Mouse (Mus musculus) B cell, adult 62 days (primary cell): ENCODE results near the gene Ypel3. TPM values are rescaled to one million over a fixed set of nuclear protein-coding genes. Genes with fewer than 3 reads are reported as not detected.

Experiments
- total RNA-seq: library from RNA; stranded (reverse); gene quantifications from 4 replicates; pipeline ENCODE4 v1.2.4, GENCODE M21; 2023

Ypel3 gene
- 220 to 232 TPM (median 230 TPM) in 4 replicates for total RNA-seq

DNA sequence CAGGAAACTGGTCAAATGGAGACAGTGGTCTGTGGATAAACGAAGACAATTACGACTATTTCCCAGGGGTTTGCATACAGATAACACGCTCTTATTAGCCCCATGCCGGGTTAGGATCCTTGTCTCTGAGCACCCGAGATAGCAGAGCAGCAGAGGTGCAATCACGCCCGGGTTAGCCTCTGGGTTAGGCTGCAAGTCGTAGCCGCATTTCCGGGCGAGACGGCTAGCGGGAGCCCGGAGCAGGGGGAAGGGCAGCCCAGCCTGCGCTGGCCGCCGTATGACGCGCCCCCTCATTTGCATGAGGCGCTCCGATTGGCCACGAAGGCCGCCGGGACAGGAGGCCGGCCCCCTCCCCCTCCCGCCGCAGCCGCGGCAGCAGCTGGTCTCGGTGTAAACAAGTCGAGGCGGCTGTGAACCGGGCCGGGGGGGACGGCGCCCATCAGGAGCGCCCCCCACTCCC, at the start of gene Ypel3:
Gene Ypel3, plus strand, starts transcription at position 358 of the 460 bp plus-strand sequence.

DNA sequence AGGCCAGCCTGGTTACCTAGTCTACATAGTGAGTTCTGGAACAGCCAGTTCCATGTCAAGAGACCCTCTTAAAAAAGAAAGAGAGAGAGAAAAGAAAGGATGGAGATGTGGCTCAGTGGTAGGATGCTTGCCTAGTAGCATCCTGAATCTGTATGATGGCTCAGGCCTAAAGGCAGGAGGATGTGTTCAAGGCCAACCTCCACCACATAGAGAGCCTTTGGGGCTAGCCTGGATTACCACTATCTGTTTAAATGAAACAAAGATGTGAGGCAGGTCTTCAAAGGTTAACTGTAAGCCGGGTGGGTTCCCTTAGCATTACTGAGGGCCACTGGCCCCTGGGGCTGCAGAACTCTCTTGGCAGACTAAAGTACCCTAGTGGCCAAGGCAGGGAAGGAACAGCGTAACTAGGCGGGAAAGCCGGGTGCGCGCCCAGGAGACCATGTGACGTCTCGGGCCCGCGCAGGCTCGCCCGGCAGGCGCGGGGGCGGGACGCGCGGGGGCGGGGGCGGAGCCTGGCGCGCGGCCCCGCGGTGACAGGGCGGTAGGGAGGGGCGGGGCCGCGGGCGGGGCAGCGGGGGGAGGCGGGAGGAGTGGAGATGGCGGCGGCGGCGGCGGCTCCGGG, 17.6 kb upstream of the Ypel3 start, which contains the start of gene Mapk3:
Gene Mapk3, plus strand, starts transcription at position 552 of the 622 bp plus-strand sequence.

DNA sequence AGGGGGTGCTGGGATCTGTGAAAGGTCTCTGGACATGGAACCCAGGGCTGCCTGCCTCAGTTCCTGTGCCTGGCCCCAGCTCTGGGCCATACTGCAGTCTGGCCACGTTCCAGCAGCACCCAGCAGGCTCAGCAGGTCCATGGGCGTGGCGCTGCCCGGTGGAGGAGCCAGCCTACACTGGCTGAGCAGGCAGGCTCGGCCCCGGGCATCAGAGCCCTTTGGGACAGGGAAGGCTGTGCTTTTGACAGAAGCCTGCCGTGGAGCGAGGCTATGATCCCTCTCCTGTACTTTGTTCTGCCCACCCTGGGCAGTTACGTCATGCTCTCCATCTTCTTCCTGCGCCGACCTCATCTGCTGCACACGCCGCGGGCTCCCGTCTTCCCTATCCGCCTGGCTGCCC, 10.6 kb upstream of the Ypel3 start, which contains the start of gene Gdpd3:
Gene Gdpd3, plus strand, starts transcription at position 134 of the 400 bp plus-strand sequence.

DNA sequence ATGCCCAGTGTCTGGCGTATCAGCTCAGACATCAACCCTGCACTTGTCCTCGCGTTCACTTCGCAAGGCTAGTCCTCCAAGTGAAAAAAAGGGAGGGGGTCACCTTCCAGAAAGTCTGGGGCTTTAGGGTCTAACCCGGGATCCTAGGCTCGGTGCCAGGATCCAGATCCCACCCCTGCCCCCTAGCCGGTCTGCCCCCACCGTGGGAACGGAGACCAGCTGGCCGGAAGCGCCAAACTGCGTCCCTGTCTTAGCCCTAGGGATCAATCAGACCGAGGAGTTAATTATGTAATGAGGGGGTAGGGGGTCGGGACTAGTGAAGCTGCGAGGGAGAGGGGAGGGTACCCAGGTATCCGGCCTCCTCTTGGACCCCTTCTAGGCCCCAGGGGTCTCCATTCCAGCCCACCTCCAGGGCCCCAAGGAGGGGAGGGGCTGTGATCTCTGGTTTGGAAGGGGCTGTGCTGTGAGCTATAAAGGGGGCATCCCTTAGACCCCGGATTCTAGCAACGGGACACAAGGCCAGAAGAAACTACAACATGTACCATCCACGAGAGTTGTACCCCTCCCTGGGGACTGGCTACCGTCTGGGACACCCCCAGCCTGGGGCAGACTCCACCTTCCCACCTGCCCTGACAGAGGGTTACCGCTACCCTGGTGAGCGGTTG, 4.3 kb downstream of the Ypel3 start, which contains the start of gene Tbx6:
Gene Tbx6, plus strand, starts transcription at position 513 of the 665 bp plus-strand sequence.

DNA sequence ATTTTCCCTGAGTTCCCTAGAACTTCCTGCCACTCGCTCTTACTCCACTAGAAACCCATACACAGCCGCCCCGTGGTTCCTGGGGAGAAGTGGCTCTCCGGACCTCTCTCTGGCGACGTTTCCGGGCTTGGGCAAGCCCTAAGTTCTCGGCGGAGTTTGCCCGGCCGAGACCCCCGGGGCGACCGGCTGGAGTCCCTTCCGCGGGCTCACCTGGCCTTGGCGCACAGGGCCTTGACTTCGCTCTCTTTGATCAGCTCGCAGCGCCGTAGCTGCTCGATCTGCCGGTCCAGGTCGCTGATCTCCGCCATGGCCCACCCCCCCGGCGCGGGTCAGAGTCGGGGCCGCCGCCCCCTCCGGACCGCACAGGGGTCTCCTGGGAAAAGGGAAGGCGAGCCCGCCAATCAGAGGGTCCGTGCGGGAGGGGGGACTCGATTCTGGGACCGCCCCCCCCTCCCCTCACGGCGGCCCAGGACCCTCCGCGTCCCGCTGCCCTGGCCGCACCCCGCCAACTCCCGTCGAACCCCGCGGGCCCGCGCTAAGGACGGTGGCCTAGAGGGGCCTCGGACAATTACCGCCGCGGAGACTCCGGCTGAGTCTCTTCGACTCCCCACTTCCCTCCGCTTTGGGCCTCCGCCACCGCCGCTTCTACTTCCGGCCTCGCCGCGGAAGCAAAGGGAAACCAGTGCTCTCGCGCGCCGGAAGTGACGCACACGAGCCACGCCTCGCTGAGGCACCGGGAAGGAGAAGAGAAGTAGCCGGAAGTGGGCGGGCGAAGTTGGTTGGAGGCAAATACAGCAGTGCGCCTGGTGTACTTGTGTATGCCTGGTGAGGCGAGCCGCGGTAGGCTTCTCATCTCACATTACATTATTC, 15.3 kb downstream of the Ypel3 start, which contains the start of gene Ppp4c:
Gene Ppp4c, minus strand, starts transcription at position 646 of the 870 bp plus-strand sequence.

DNA sequence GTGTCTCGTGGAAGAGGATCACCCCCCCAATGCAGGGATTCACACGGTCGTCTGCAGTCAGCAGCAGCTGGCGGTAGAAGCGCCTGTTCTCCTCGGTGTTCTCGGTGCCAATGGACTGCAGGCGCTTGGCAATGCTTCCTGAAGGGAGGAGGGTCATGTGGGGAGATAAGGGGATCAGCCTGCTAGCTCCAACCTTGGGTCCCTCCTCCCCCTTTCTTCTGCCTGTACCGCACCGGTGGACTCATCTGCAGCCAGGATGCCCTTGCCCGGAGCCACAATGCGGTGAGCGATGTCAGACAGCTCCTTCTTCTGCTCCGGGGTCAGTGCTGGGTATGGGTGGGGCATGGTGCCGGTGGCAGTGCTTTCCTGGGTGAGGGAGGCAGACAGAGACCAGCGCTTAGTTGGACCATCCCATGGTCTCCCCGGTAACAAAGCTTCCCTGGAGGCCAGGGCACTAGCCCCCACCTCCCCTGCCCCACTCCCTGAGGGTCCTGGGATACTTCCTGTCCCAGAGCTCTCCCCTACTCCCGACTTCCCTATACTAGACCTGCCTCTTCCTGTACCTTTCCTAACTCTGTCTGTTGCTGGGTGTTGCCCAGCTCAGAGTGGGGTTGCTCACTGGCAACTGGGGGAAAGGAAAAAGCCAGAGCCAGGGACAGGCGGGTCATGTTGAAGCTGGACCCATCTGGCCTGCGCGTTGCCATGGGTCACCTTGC, 20.8 kb downstream of the Ypel3 start, which contains the start of gene Fam57b:
Gene Fam57b, plus strand, starts transcription at position 258 of the 716 bp plus-strand sequence.

Other genes starting within 250 kb of the Ypel3 start
- gene Eif3c, start 210.5 kb upstream of the Ypel3 start, total RNA-seq = 130 to 146 TPM (median 143 TPM) in 4 replicates
- gene Apobr, start 192.0 kb upstream of the Ypel3 start, total RNA-seq = 1.7 to 3.9 TPM (median 2.4 TPM) in 4 replicates
- 60.3 to 80.2 TPM (median 76.1 TPM) in 4 replicates for gene Cln3, start 191.1 kb upstream of the Ypel3 start, total RNA-seq
- gene Il27, start 182.0 kb upstream of the Ypel3 start, total RNA-seq = not detected in 4 replicates
- gene Nupr1, start 146.1 kb upstream of the Ypel3 start, total RNA-seq = not detected in 4 replicates
- 56.8 to 72.7 TPM (median 63.1 TPM) in 4 replicates for gene Sgf29, start 127.6 kb upstream of the Ypel3 start, total RNA-seq
- gene Sult1a1, start 100.5 kb upstream of the Ypel3 start, total RNA-seq = 0.46 TPM in 1 of 4 replicates, not detected in the others
- 90.9 to 132 TPM (median 97.6 TPM) in 4 replicates for gene Bola2, start 81.6 kb upstream of the Ypel3 start, total RNA-seq
- 4.7 to 6.0 TPM (median 5.2 TPM) in 4 replicates for gene Slx1b, start 81.2 kb upstream of the Ypel3 start, total RNA-seq
- 1,245 to 1,260 TPM (median 1,252 TPM) in 4 replicates for gene Coro1a, start 69.2 kb upstream of the Ypel3 start, total RNA-seq
- 42.9 to 46.2 TPM (median 43.3 TPM) in 4 replicates for gene Mapk3, start 17.4 kb upstream of the Ypel3 start, total RNA-seq
- 2.3 to 5.6 TPM (median 3.7 TPM) in 4 replicates for gene Gdpd3, start 10.6 kb upstream of the Ypel3 start, total RNA-seq
- gene Tbx6, start 4.5 kb downstream of the Ypel3 start, total RNA-seq = 7.8 to 8.8 TPM (median 8.4 TPM) in 4 replicates
- gene Ppp4c, start 15.5 kb downstream of the Ypel3 start, total RNA-seq = 252 to 268 TPM (median 266 TPM) in 4 replicates
- gene Fam57b, start 20.7 kb downstream of the Ypel3 start, total RNA-seq = 0.33 TPM in 1 of 4 replicates, not detected in the others
- gene 4930451I11Rik, start 54.7 kb downstream of the Ypel3 start, total RNA-seq = not detected in 4 replicates
- not detected in 4 replicates for gene Doc2a, start 70.5 kb downstream of the Ypel3 start, total RNA-seq
- gene Hirip3, start 85.0 kb downstream of the Ypel3 start, total RNA-seq = 20.9 to 32.3 TPM (median 26.0 TPM) in 4 replicates
- 78.5 to 88.5 TPM (median 82.9 TPM) in 4 replicates for gene Ino80e, start 85.4 kb downstream of the Ypel3 start, total RNA-seq
- gene Taok2, start 107.7 kb downstream of the Ypel3 start, total RNA-seq = 79.8 to 90.3 TPM (median 84.2 TPM) in 4 replicates
- 37.9 to 43.4 TPM (median 42.2 TPM) in 4 replicates for gene Tmem219, start 146.0 kb downstream of the Ypel3 start, total RNA-seq
- gene Kctd13, start 151.9 kb downstream of the Ypel3 start, total RNA-seq = 39.8 to 42.9 TPM (median 41.8 TPM) in 4 replicates
- not detected in 4 replicates for gene Asphd1, start 172.6 kb downstream of the Ypel3 start, total RNA-seq
- 4.0 to 6.6 TPM (median 5.4 TPM) in 4 replicates for gene Sez6l2, start 173.6 kb downstream of the Ypel3 start, total RNA-seq
- gene Cdipt, start 199.0 kb downstream of the Ypel3 start, total RNA-seq = 62.8 to 64.5 TPM (median 64.2 TPM) in 4 replicates
- 0.39 to 2.0 TPM (median 0.92 TPM) in 4 replicates for gene Cdiptos, start 199.1 kb downstream of the Ypel3 start, total RNA-seq
- 40.5 to 49.3 TPM (median 44.5 TPM) in 4 replicates for gene Mvp, start 237.7 kb downstream of the Ypel3 start, total RNA-seq
- 3.2 to 10.6 TPM (median 8.7 TPM) in 3 of 4 replicates, not detected in the other for gene Pagr1b, start 239.5 kb downstream of the Ypel3 start, total RNA-seq
- 10.5 to 44.7 TPM (median 14.2 TPM) in 4 replicates for gene Pagr1a, start 240.4 kb downstream of the Ypel3 start, total RNA-seq
- gene Gm42742, start 244.1 kb downstream of the Ypel3 start, total RNA-seq = 7.4 to 42.0 TPM (median 30.9 TPM) in 4 replicates
- 1.4 to 2.1 TPM (median 1.8 TPM) in 3 of 4 replicates, not detected in the other for gene Prrt2, start 244.3 kb downstream of the Ypel3 start, total RNA-seq